Mouse (Mus musculus) limb, embryonic 10.5 days (tissue): ENCODE results near the gene 4632433K11Rik. TPM values are rescaled to one million over a fixed set of nuclear protein-coding genes. Genes with fewer than 3 reads are reported as not detected.

ENCODE experiments used
- DNase-seq: peaks from one replicate; pipeline ENCODE4 v3.0.0-alpha.2; 2017; ENCODE audit warnings: low spot score
- H3K27ac ChIP-seq: fragments of 300-500 bp; sonication (generic); 2 replicates; pipeline ENCODE4 v1.5.1; 2016; ENCODE audit warnings: mild to moderate bottlenecking
- H3K27me3 ChIP-seq: fragments of 300-500 bp; sonication (generic); 2 replicates; pipeline ENCODE4 v1.6.1; 2016; ENCODE audit warnings: low read depth, mild to moderate bottlenecking; ENCODE audit not compliant: poor library complexity, severe bottlenecking
- H3K36me3 ChIP-seq: fragments of 300-500 bp; sonication (generic); 2 replicates; pipeline ENCODE4 v1.6.1; 2016; ENCODE audit warnings: mild to moderate bottlenecking, moderate library complexity
- H3K4me1 ChIP-seq: fragments of 300-500 bp; sonication (generic); 2 replicates; pipeline ENCODE4 v1.6.1; 2016
- H3K4me3 ChIP-seq: fragments of 300-500 bp; sonication (generic); 2 replicates; pipeline ENCODE4 v1.5.1; 2016; ENCODE audit warnings: mild to moderate bottlenecking, moderate library complexity
- H3K9me3 ChIP-seq: fragments of 300-500 bp; sonication (generic); replicated peaks from 2 replicates; pipeline ENCODE4 v1.6.1; 2016; ENCODE audit warnings: mild to moderate bottlenecking
- WGBS: fragments of 180-500 bp; shearing (Covaris S2); methylation state at CpG from one replicate; pipeline ENCODE4 v1.1.7; 2016; 5-methylcytosine and 5-hydroxymethylcytosine counted together
- polyA plus RNA-seq: library from polyadenylated mRNA; unstranded; fragments of >200 nt; fragmentation: Nextera tagmentation; extraction: Ambion mirVana; gene quantifications from 2 replicates; pipeline ENCODE4 v1.2.1, GENCODE M21; 2016

Gene 4632433K11Rik
- polyA plus RNA-seq, 1 experiment from 2014 or later: not detected

DNA sequence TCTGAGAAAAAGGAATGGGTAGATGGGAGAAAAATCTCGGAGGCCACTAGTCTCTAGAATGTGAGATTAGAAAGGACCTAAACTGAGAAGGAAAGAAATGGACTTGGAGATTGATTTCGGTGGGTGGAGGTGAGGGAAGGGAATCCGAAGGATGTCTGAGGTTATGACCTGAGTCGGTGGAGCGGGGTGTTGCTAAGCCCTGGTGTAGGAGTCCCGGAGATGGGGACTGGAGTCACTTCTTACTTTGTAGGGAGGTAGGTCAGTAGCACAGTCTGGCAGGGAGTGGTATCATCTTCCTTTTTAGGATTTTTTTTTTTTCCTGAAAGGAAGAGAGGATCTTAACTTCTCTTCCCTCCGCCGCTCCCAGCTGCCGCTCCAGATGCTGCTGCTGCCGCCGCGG lies 18.5 kb downstream of the 4632433K11Rik start:
- H3K4me3 ChIP-seq: peak overlapping the region; percentile 92
- H3K27me3 ChIP-seq: peaks cover 59% of the 10 kb centered on the region
- WGBS: 6% methylated on average over 12 of the region's 12 CpGs
- peaks cover 46% of the 10 kb centered on the region for H3K4me1 ChIP-seq
- DNase-seq: no peak
- H3K9me3 ChIP-seq: no peaks in the 10 kb centered on the region; the same call in 1 of the 2 replicates
- H3K36me3 ChIP-seq: no peaks in the 10 kb centered on the region
- H3K27ac ChIP-seq: no peak overlapping the region

DNA sequence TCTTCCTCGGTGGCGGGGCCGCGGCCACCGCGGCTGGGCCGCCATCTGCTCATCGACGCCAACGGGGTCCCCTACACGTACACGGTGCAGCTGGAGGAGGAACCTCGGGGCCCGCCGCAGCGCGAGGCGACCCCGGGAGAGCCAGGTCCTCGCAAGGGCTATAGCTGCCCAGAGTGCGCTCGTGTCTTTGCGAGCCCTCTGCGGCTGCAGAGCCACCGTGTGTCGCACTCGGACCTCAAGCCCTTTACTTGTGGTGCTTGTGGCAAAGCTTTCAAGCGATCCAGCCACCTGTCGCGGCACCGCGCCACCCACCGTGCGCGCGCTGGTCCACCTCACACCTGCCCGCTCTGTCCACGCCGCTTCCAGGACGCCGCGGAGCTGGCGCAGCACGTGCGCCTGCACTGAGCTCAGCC lies 19.0 kb downstream of the 4632433K11Rik start:
- H3K9me3 ChIP-seq: no peaks in the 10 kb centered on the region; the same call in 1 of the 2 replicates
- 4% methylated on average over 45 of the region's 45 CpGs for WGBS
- peaks cover 48% of the 10 kb centered on the region for H3K4me1 ChIP-seq
- peaks cover 64% of the 10 kb centered on the region for H3K27me3 ChIP-seq
- peak overlapping the region; percentile 92 for H3K4me3 ChIP-seq
- peak; percentile 56 for DNase-seq
- H3K27ac ChIP-seq: peak overlapping the region; percentile 26; the same call in 1 of the 2 replicates
- no peaks in the 10 kb centered on the region for H3K36me3 ChIP-seq

DNA sequence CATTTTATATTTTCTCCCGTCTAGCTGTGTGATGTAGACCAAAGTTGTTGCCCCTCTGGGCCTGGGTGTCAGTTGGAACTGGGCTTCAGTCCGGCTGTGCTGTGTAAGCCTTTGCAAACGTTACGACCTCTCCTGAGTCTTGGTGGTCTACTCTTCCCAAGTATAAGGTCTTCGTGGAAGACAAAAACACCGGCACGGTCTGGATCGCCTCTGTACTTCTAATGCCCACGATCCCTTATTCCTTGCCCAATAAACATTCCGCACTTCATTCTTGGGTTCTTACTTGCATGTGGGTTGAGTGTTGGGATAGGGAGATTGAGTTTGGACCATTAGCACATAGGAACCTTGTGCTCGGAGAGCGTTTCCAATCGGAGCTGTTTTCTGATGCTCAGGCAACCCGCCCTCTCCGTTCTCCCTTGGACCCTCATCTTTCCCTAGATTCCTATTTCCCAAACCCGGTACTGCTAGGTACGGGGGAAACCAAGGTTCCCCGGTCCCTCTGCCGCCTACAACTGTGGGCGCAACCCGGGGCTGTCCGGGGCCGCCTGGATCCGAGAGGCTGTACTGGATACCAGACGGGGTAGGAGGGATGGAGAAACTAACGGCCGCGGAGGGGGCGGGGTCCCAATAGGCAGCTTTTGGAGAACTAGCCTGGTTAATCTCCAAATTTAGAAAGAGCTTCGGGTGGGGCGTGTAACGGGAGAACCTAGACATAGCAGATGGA lies 19.7 kb downstream of the 4632433K11Rik start:
- Histone ChIP-seq H3K4me3 (peak overlapping the region; percentile 92), H3K27ac (0 out of 2 replicates have a peak overlapping the region, but pooled peaks have one; percentile 19), H3K9me3 (no peaks in the 10 kb centered on the region; the same call in 1 of the 2 replicates), H3K4me1 (peaks cover 48% of the 10 kb centered on the region), H3K27me3 (peaks cover 71% of the 10 kb centered on the region), H3K36me3 (no peaks in the 10 kb centered on the region)
- DNase-seq: peak; percentile 46
- WGBS: 7% methylated on average over 32 of the region's 32 CpGs

DNA sequence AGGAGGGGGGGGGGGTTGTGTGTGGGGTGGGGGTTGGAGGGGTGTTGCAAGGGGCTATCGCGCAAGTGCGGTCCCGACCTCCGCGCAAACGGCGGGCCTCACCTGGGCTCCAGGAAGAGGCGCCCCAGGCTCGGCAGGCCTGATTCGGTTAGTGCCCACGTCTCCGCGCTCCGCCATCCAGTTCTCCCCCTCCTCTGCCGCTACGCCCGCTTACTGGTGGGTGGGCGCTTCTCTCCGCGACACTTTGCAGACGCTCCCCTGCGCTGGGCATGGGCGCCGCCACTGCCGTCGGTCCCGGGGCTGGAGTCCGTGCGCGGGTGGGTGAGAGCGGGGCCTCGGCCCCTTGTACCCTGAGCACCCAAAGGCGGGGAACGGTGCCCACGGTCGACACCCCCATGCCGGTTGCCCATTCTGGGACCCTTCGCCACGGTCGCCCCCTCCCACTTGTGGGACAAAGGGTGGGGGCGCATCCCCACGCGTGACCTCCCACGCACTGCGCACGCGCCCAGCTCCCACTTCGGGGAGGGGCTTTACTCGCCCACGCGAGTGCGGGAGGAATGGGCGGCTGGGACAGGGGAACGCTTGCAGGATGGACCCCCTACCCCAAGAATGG lies 22.8 kb downstream of the 4632433K11Rik start:
- H3K36me3 ChIP-seq: no peaks in the 10 kb centered on the region
- peak overlapping the region; percentile 59 for H3K4me3 ChIP-seq
- peak overlapping the region; percentile 80 for H3K27ac ChIP-seq
- 3% methylated on average over 54 of the region's 55 CpGs for WGBS
- peaks cover 49% of the 10 kb centered on the region for H3K4me1 ChIP-seq
- H3K27me3 ChIP-seq: peaks cover 74% of the 10 kb centered on the region
- no peaks in the 10 kb centered on the region; the same call in 1 of the 2 replicates for H3K9me3 ChIP-seq
- peak; percentile 70 for DNase-seq

DNA sequence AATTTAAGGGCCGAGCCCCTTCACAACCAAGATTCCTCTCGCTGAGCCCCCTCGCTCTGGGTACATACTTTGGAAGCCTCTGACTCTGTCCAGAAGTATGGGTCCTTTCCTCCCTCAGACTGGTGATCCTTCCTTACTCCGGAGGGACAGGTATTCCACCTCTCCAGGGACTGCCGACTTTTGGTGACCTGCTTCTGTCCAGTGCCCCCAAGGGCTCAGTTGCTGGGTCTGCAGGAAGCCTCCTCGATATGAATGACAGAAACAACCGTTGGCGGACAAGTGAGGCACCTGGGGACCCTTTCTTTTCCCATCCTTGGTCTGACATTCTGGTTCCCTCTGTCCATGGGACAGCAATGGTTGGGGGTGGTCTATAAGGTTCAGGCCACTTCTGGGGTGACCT lies 23.5 kb downstream of the 4632433K11Rik start:
- H3K27me3 ChIP-seq: peaks cover 68% of the 10 kb centered on the region

DNA sequence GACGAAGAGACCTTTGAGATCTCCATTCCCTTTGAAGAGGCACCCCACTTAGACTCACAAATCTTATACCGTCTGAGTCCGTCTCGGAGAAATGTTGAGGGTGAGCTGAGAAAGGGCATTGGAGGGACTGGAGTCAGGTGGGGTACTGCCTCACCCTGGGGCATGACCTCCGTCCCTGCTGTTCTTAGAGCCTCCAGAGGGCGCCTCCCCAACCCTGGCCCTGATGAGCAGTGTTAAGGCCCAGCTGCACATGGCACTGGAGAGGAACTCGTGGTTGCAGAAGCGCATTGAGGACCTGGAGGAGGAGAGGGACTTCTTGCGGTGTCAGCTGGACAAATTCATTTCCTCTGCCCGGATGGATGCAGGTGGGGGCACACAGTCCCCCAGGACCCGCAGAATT lies 23.9 kb downstream of the 4632433K11Rik start:
- peaks cover 39% of the 10 kb centered on the region for H3K4me1 ChIP-seq
- no peaks in the 10 kb centered on the region for H3K36me3 ChIP-seq
- H3K27me3 ChIP-seq: peaks cover 64% of the 10 kb centered on the region
- H3K4me3 ChIP-seq: peak overlapping the region; percentile 59; the same call in 1 of the 2 replicates
- H3K9me3 ChIP-seq: no peaks in the 10 kb centered on the region; the same call in 1 of the 2 replicates
- WGBS: 26% methylated on average over 11 of the region's 11 CpGs
- no peak overlapping the region for H3K27ac ChIP-seq
- no peak for DNase-seq

More for the DNA sequence above, 23.5 kb downstream of the 4632433K11Rik start:
- H3K4me3 ChIP-seq: peak overlapping the region; percentile 59
- H3K9me3 ChIP-seq: no peaks in the 10 kb centered on the region; the same call in 1 of the 2 replicates
- no peaks in the 10 kb centered on the region for H3K36me3 ChIP-seq
- H3K4me1 ChIP-seq: peaks cover 43% of the 10 kb centered on the region
- 0 out of 2 replicates have a peak overlapping the region, but pooled peaks have one; percentile 80 for H3K27ac ChIP-seq
- 33% methylated on average over 8 of the region's 8 CpGs for WGBS
- DNase-seq: no peak

DNA sequence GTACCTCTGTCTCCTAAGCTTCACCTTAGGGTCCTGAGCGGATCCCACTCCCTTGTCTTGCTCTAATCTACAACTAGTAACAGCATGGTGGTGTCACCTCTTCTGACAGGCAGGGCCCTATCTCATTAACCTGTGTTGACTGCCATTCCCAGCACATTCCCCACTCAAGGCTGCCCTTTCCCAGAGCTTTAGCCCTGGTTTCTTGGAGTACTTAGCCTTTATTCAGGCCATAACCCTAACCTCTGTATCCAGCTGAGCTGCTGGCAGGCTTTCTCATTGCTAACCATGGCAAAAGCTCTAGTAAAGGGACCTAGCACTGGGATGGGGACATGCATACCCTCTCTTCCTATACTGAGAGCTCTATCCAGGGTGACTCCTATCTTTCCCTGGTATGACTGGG lies 24.7 kb downstream of the 4632433K11Rik start:
- H3K9me3 ChIP-seq: no peaks in the 10 kb centered on the region; the same call in 1 of the 2 replicates
- peaks cover 56% of the 10 kb centered on the region for H3K27me3 ChIP-seq
- no peak overlapping the region for H3K27ac ChIP-seq
- no peak for DNase-seq
- H3K4me3 ChIP-seq: 0 out of 2 replicates have a peak overlapping the region, but pooled peaks have one; percentile 6
- peaks cover 33% of the 10 kb centered on the region for H3K4me1 ChIP-seq
- WGBS: 91% methylated on average over 1 of the region's 1 CpGs
- H3K36me3 ChIP-seq: no peaks in the 10 kb centered on the region

DNA sequence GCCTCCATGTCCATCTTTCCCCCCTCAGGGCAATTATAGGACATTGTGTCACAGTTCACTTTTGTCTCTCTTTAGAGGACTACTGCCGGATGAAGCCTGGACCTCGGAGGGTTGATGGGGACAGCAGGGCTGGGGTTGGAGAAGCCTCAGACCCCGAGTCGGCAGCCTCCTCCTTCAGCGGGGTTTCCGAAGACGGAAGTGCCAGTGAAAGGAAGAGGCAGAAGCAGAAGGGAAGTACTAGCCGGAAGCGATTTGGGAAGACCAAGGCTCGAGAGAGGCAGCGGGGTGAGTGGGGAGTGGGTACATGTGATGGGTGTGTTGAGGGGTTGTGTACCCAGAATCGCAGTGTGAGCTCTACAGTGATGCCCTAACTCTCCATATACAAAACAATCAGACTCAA lies 25.5 kb downstream of the 4632433K11Rik start:
- H3K4me1 ChIP-seq: peaks cover 35% of the 10 kb centered on the region
- H3K36me3 ChIP-seq: peaks cover 6% of the 10 kb centered on the region
- WGBS: 91% methylated on average over 12 of the region's 12 CpGs
- no peak overlapping the region for H3K27ac ChIP-seq
- H3K27me3 ChIP-seq: peaks cover 48% of the 10 kb centered on the region
- H3K4me3 ChIP-seq: no peak overlapping the region; the same call in 1 of the 2 replicates
- no peaks in the 10 kb centered on the region; the same call in 1 of the 2 replicates for H3K9me3 ChIP-seq
- DNase-seq: no peak

DNA sequence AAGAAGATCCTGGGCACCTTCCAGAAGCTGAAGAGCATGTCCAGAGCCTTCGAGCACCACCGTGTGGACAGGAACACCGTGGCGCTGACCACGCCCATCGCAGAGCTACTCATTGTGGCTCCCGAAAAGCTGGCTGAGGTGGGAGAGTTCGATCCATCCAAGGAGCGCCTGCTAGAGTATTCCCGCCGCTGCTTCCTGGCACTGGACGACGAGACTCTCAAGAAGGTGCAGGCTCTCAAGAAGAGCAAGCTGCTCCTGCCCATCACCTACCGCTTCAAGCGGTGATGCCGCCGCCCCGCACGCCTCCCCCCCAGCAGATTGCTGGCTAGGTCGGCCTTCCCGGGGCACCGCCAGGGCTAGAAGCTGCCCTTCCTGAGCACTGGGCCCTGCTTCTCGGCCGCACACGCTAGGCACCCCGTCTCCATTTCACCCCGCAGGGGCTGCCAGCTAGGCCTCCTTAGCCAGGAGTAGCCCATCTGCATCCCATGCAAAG lies 26.4 kb downstream of the 4632433K11Rik start:
- H3K27me3 ChIP-seq: peaks cover 39% of the 10 kb centered on the region
- 3% methylated on average over 27 of the region's 27 CpGs for WGBS
- peaks cover 12% of the 10 kb centered on the region for H3K36me3 ChIP-seq
- DNase-seq: peak; percentile 83
- no peaks in the 10 kb centered on the region; the same call in 1 of the 2 replicates for H3K9me3 ChIP-seq
- H3K4me3 ChIP-seq: peak overlapping the region; percentile 65
- peak overlapping the region; percentile 97 for H3K27ac ChIP-seq
- peaks cover 37% of the 10 kb centered on the region for H3K4me1 ChIP-seq

DNA sequence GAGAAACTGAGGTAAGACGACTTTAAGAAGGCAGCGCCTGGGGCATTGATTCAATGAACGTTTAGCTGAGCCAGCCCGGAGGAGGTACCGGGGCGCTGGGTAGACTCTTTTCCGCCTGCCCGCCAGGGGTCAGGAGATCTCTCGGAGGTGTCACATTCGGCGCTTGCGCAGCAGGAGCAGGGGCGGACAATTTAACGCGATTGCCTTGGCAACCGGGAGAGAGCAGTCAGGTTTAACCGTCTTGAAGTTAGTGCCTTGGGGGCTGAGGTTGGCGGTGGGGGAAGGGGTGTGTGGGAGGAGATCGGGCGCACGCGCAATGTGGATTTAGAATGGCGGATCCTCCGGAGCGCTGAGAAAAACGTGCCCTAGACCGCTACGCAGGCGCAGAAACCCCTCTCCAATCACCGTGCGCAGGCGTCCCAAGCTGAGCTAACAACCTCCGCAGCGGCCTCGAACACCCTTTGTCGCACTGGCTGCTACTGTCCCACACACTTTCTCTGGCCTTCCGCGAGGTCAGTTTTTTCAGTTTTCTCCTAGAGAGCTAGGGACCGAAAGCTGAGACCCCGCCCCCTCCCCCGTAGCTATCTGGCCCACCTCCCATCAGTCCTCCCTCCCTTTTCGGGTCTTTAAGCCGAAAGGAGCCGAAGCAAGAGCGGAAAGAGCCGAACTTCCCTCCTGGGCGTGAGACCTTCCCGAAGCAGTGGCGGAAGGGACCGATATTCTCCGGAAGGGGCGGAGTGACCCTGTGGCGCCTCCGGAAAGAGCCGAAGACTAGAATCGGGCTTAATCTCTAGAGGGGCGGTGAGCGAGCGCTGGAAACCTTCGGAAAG lies 27.2 kb downstream of the 4632433K11Rik start:
- H3K4me3 ChIP-seq: peak overlapping the region; percentile 65
- H3K27me3 ChIP-seq: peaks cover 30% of the 10 kb centered on the region
- peak; percentile 93 for DNase-seq
- WGBS: under 1% methylated on average over 60 of the region's 60 CpGs
- H3K36me3 ChIP-seq: peaks cover 21% of the 10 kb centered on the region
- H3K4me1 ChIP-seq: peaks cover 44% of the 10 kb centered on the region
- H3K27ac ChIP-seq: peak overlapping the region; percentile 97
- no peaks in the 10 kb centered on the region; the same call in 1 of the 2 replicates for H3K9me3 ChIP-seq

DNA sequence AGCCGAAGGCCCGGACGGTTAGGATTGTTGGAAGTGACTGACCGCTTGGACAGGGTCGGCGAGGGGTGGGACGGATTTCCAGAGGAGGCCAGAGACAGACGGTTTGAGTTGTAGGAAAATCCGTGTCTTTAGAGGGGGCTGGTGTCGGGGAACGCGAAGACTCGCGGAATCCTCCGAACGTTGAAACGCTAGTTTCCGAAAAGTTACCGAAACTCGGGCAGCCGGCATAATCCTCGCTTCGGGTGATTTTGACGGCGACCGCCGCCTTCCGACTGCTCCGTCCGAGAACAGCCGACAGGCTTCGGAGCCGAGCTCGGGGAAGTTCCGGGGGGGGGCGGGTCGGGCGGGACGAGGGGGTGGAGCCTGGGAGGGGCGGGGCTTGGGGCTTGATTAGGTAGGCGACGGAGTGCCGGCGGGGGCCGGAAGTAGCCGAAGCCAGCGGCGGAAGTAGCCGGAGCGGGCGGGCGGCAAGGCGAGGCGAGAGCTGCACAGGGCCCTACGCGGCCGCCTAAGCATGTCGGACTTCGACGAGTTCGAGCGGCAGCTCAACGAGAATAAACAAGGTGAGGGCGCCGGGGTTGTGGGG lies 27.9 kb downstream of the 4632433K11Rik start, which contains the start of gene U2af2:
U2af2 (plus strand) TSS at position 370 of the 586 bp plus-strand sequence.
- Histone ChIP-seq H3K36me3 (peaks cover 28% of the 10 kb centered on the region), H3K4me1 (peaks cover 39% of the 10 kb centered on the region), H3K27me3 (peaks cover 23% of the 10 kb centered on the region), H3K9me3 (no peaks in the 10 kb centered on the region; the same call in 1 of the 2 replicates), H3K4me3 (peak within 1 kb of the TSS; percentile 65), H3K27ac (peak within 1 kb of the TSS; percentile 97)
- DNase-seq: peak; percentile 98
- under 1% methylated on average over 63 of the region's 65 CpGs for WGBS
